Mouse (Mus musculus) layer of hippocampus, postnatal 25 days (tissue): ENCODE measurements around the gene Sdhb. TPM values are rescaled to one million over a fixed set of nuclear protein-coding genes. Genes with fewer than 3 reads are reported as not detected.

Source experiments
- DNase-seq, 2 experiments: peaks; one replicate each; pipeline ENCODE4 v3.0.0; 2022; ENCODE audit warnings: mixed read lengths in 2 of 2, low spot score in 1 of 2; ENCODE audit errors: extremely low spot score in 1 of 2
- total RNA-seq, 2 experiments: library from RNA; stranded (reverse); gene quantifications; 2 replicates each; pipeline ENCODE4 v1.2.3; 2021

Gene Sdhb
- total RNA-seq, 2 experiments from 2014 or later: 182 to 190 TPM

DNA sequence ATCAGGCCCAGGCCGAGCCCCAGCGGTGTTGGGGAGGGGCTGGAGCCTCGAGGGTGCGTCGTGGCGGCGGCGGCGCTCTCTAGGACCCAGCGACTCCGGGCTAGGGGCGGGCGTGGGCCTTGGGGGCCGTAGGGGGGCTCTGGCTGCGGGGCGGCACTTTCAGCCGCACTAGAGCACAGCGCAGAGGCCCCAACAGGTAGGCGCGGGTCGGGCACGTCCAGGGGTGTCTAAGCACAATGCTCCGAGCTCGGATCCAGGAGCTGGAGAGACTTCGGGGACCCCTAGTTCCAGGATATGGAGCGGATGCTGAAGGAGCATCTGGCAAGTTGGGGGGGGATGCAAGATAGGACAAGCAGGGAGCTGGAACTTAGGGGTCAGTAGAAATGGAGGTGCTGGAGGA lies 49.5 kb downstream of the Sdhb start:
- no peak for DNase-seq

DNA sequence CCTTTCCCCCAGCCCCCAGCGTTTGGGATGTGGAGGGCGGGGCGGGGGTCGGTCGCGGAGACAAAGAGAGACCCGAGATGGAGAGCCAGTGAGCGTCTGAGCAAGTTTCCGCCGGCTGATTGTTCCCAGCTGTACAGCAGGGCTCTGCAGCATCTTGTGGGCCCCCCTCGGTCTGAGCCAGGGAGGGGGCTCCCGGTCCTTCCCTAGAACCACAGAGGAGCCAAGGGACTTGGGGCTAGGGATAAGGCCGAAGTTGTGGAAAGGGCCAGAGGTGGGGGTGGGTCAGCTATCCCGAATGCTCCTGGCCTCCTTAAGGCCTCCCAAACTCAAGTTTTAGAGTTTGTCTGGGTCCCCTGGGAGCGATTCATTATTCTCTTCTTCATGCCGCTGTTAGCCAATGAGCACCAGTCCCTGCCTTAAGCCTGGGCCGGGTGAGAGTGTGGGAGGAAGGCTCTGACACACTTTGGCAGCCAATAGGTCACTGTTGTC lies 50.0 kb downstream of the Sdhb start:
- no peak for DNase-seq

DNA sequence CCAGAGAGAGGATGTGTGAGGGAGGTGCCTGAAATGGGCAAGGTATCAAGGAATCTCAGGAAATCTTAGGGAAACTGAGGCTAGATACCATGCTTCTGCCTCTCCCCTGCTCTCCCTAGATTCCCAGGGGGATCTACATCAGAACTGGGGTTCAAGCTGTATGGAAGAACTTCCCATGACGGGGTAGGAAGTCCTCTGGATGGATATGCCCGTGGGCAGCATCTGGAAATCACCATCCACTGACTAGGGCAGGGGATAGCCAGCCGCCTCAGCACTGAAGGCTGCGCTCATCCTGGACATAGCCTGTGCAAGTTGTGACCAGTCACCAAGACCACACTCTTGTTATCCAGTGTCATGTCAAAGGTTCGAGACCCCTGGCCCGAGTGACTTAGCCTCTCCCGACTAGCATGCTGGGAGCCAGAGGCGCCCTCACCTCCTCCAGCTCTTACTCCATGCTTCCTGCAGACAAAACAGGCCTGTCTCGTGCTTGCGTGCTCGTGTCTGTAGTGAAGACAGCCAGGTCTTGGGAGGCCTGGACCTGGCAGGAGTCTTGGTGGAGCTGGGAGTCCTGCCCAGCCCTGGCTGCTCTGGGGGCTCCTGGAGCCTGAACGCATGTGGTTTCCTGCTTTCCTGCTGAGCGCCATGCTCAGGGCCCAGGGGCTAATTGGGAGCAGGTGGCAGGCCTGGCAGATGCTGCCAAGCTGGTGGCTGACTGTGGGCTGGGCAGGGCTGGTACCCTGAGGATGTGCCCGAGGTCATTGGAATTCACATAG lies 50.7 kb downstream of the Sdhb start:
- no peak for DNase-seq

DNA sequence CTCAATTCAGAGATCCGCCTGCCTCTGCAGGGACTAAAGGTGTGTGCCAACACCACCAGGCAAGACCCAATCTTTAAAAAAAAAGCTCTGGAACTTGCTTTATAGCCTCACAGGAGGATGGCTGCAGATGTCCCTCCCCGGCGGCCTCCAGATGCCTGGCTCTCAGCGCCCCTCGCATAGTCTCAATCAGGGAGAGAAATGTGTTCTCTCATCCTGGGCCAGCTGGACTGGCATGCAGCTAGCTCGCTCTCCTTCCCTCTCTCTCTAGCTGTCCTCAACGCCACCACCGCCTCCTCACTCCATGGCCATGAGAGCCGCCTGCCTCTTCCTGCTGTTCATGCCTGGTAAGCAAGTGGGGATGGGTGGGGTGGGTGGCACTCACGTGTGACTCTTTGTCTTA lies 51.6 kb downstream of the Sdhb start:
- DNase-seq: no peak

DNA sequence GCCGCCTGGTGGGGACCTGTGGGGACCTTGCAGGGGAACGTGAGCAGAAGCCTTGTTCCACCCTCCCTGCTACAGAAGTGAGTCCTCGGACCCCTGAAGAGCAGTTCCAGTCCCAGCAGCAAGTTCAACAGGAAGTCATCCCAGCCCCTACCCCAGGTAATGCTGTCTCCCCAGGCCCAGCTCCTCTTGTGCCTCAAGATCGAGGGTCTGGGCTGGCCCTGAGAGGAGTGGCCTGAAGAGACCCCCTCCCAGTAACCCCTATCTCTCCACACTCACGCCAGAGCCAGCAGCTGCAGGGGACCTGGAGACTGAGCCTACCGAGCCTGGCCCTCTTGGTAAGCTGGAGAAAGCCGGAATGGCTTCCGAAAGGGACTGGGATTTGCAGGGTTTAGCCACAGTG lies 53.1 kb downstream of the Sdhb start:
- no peak for DNase-seq

DNA sequence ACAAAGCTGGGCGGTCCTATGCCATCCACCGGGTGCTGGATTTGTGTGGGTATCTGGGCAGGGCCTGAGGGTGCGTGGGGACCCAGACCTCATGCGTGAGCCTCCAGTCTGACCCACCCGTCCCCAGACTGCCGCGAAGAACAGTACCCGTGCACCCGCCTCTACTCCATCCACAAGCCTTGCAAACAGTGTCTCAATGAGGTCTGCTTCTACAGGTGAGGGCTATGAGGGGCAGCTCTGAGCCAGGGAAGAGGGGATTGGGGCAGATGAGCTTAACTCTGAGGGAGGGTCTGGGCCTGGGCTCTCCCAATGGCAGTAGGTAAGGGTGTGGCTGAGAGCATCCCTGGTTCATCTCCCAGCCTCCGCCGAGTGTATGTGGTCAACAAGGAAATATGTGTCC lies 53.9 kb downstream of the Sdhb start:
- no peak for DNase-seq

DNA sequence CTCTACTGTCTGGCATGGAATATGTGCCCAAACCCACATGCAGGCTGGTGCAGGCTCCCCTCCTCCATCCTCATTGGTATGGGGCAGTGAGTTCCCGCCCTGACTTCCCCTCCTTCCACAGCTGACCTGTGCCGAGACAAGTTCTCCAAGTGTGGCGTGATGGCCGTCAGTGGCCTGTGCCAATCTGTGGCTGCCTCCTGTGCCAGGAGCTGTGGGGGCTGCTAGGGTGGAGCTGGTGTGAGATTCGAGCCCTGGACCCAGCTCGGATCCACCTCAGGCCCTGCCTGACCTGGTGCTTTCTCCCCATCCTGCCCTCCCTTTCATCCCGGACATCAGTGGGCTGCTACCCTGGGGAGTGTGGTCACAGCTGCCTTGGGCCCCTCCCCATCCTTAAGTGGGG lies 54.4 kb downstream of the Sdhb start:
- no peak for DNase-seq

DNA sequence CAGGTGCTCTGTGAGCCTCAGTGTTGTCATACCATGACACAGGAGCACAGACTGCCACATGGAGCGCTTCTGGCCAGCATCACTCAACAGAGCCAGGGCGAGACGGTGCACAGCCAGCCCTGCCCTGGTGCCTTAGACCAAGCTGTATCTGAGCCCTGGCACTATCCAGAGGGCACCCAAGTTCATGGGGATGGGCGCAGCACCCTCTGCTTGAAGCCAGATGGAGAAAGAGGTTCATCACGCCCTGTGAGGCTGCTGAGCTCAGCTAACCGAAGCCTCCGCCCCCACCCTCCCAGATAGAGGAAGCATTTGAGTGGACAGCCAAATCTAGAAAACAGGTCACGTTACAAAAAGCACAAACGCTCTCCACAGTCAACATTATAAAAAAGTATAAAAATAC lies 55.3 kb downstream of the Sdhb start:
- DNase-seq: no peak

DNA sequence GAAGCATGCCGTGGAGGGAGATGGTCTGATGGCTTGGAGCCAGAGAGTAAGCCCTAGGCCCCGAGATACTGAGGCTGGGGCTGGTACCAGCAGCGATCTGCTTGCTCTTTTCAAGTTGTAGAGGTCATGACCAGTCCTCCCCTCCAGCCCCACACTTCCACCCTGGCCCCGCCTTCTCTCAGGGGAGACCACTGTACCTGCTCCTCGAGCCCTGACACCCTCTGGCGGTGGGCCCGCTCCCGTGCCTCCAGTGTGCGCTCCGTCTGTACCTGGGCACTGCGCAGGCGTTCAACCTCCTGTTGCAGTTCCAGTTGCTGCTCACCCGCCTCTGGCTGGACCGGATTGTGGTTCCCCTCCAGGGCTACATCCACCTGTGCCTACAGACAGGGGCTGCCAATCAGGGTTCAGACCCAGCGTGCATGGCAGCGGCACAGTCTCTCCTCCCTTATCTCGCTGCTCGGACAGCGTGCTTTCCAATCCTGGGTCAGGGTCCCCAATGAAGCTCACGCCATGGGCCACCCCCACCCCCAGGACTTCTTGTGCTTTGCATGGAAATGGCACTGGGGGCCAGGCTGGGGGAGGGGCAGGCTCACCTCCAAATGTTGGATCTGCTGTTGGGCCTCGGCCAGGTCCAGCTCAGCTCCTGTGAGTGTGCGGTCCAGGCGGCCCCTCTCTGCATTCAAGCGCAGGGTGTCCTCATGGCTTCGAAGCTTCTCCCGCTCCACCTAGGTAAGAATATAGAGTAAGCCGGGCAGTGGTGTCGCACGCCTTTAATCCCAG lies 56.8 kb downstream of the Sdhb start:
- DNase-seq: no peak

DNA sequence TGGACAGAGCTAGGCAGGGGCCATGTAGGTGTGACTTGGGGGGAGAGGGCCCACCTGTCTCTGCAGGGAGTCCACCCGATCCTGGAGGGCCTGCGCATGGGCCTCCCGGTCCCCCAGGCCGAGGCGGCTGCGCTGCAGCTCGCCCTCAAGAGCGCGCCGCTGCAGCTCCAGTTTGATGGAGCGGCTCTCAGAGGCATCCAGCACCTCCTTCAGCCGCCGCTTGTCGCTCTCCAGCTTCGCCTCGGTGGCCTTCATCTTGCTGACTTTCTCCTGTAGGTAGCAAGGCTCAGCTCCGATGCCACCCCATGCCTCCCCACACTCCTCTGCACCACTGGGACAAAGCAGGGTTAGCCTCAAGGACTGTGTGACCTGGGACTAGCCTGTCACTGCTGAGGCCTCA lies 59.2 kb downstream of the Sdhb start:
- no peak for DNase-seq

DNA sequence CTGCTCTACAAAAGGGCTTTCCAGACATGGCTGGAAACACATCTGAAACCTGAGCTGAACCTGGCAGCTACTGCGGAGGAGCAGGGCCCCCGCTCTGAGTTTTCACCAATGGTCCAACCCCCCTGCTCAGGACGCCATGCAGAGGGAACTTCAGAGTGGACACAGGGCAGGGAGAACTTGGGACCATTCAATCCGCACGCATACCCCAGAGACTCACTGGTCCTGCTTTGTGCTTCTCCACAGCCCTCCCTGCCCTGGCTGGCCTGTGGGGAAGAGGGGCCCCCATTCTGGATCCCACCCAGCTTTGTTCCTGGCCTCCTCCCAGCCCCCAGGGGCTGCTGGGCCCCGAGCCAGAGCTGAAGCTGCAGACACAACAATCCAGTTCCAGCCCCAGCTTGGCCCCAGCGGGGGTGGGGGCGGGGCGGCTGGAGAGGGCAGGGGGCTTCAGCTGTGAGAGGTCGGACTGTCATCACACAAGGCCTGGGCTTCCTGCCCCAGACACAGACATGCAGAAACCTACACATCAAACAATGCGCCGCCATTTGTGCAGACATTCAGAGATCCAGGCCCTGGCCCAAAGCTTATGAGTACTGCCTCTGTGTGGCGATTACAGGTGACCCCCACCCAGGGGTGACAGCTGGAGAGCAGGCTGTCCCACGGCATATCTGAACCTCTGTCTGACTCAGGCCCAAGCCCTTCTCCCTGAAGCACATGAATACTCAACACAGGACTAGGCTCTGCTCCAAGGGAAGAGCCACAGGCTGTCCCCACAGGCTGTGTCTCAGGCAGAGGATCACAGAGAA lies 60.0 kb downstream of the Sdhb start:
- no peak for DNase-seq

DNA sequence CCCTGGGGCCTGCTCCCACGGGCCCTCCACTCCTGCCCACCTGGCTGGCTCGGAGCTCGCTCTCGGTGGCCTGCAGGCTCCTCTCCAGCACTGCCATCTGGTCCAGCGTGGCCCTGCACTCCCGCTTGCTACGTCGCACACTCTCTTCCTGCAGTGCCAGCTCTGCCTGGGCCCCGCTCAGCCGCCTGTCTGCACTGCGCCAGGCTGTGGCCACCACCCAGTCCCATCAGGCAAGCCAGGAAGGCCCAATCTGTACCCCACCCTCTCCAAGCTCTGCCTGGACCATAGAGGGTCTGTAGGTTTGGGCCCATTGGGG lies 60.6 kb downstream of the Sdhb start:
- no peak for DNase-seq

DNA sequence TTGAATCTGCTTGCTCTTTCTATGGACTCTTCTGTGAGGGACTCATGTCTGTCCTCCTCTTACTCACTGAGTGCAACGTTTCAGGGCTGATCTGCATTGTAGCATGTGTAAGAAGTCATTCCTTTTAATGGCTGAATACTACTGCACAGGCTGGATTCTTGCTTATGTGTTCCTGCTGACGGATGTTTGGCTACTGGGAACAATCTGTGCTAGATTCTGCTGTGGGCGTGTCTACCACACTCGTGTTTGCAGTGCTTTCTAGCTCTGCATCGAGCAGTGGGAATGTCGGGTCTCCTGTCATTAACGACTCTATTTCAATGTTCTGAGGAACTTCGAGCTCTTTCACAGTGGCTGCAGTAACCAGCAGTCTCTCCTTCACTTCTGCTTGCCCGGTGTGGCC lies 63.0 kb downstream of the Sdhb start:
- no peak for DNase-seq

DNA sequence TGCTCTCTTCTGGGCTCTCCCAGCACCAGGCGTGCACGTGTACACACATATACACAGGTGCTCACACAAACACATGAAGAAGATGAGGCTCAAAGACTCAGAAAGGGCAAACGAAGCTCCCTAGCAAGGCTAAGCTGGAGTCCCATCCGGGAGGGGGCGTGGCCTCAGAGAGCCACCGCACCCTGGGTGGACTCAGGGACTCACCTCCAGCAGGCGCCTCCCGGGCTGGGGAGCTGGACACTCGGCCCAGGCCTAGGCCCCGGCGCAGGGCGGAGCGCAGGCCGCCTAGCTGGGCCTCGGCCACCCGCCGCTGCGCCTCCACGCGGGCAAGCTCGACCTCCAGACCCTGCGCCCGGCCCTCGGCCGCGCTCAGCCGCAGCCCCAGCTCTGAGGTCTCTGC lies 64.0 kb downstream of the Sdhb start:
- DNase-seq: no peak

Other genes starting within 250 kb of the Sdhb start
- gene Padi6, start 218.6 kb upstream of the Sdhb start, total RNA-seq: not detected
- gene Padi4, start 187.0 kb upstream of the Sdhb start, total RNA-seq: not detected
- gene Padi3, start 150.6 kb upstream of the Sdhb start, total RNA-seq: not detected
- not detected for gene Padi1, start 115.4 kb upstream of the Sdhb start, total RNA-seq
- 10 to 100 TPM; 21.2 to 22.2 TPM for gene Padi2, start 54.9 kb upstream of the Sdhb start, total RNA-seq
- gene Atp13a2, start 25.7 kb downstream of the Sdhb start, total RNA-seq: 100 to 1,000 TPM; 168 to 172 TPM
- gene Mfap2, start 49.2 kb downstream of the Sdhb start, total RNA-seq: 1 to 10 TPM; 5.2 to 5.7 TPM
- 10 to 100 TPM; 46.3 to 73.9 TPM for gene Crocc, start 99.3 kb downstream of the Sdhb start, total RNA-seq
- gene Necap2, start 117.2 kb downstream of the Sdhb start, total RNA-seq: 10 to 100 TPM; 41.2 to 46.5 TPM
- gene Spata21, start 127.1 kb downstream of the Sdhb start, total RNA-seq: under 1 TPM; 0.17 to 0.21 TPM
- 10 to 100 TPM; 51.7 to 58.6 TPM for gene Szrd1, start 178.6 kb downstream of the Sdhb start, total RNA-seq
- gene Fbxo42, start 186.7 kb downstream of the Sdhb start, total RNA-seq: 10 to 100 TPM; 25.2 to 25.8 TPM